Mouse (Mus musculus) myocyte (in vitro differentiated cells): ENCODE measurements at regions not wholly inside any gene's neighbourhood (a gene's known extent, or its start where the extent isn't known, plus 50 kb on each side); places are given as distances from the start of the nearest gene placed in this dataset.

Source experiments
- H3K27me3 ChIP-seq: one replicate; pipeline ENCODE4 v1.6.1; 2011; ENCODE audit not compliant: control insufficient read depth, insufficient read depth, insufficient read length
- H3K36me3 ChIP-seq: one replicate; pipeline ENCODE4 v1.6.1; 2011; ENCODE audit not compliant: control insufficient read depth, insufficient read depth
- H3K4me2 ChIP-seq: one replicate; pipeline ENCODE4 v1.6.1; 2011; ENCODE audit warnings: low read depth, control low read depth
- H3K4me3 ChIP-seq: one replicate; pipeline ENCODE4 v1.5.1; 2011; ENCODE audit warnings: mild to moderate bottlenecking, control low read depth, moderate library complexity
- H3K79me2 ChIP-seq: one replicate; pipeline ENCODE4 v1.6.1; 2011; ENCODE audit not compliant: control insufficient read depth, insufficient read depth
- H3ac ChIP-seq: one replicate; pipeline ENCODE4 v1.6.1; 2011; ENCODE audit not compliant: control insufficient read depth, insufficient read length
- CEBPB ChIP-seq: IDR thresholded peaks from 2 replicates; pipeline ENCODE4 v1.6.1; 2011; ENCODE audit warnings: mild to moderate bottlenecking, moderate library complexity; ENCODE audit not compliant: poor library complexity, insufficient read depth, severe bottlenecking
- E2F4 ChIP-seq: IDR thresholded peaks from one replicate; pipeline ENCODE4 v1.6.1; 2011; ENCODE audit warnings: mild to moderate bottlenecking, control low read depth, moderate library complexity; ENCODE audit not compliant: insufficient read depth
- MAX ChIP-seq: IDR thresholded peaks from one replicate; pipeline ENCODE4 v1.6.1; 2011; ENCODE audit warnings: low read depth, mild to moderate bottlenecking, control low read depth
- MYOD1 ChIP-seq, 3 experiments: IDR thresholded peaks; one replicate each; pipeline ENCODE4 v1.6.1; 2011; ENCODE audit warnings: control low read depth in 2 of 3, low read depth in 2 of 3, mild to moderate bottlenecking in 2 of 3, moderate library complexity in 1 of 3; ENCODE audit not compliant: insufficient read length in 2 of 3, control insufficient read depth in 1 of 3
- MYOG ChIP-seq, 3 experiments: IDR thresholded peaks; one replicate each; pipeline ENCODE4 v1.6.1; 2011; ENCODE audit warnings: control low read depth in 2 of 3, low read depth in 2 of 3, mild to moderate bottlenecking in 2 of 3; ENCODE audit not compliant: insufficient read length in 2 of 3, control insufficient read depth in 1 of 3, insufficient read depth in 1 of 3
- POLR2A ChIP-seq: IDR thresholded peaks from one replicate; pipeline ENCODE4 v1.6.1; 2011; ENCODE audit warnings: low read depth, mild to moderate bottlenecking, control low read depth, moderate library complexity; ENCODE audit not compliant: insufficient read length
- POLR2AphosphoS2 ChIP-seq: IDR thresholded peaks from one replicate; pipeline ENCODE4 v1.6.1; 2011; ENCODE audit warnings: low read depth, control low read depth; ENCODE audit not compliant: insufficient read length
- REST ChIP-seq: IDR thresholded peaks from one replicate; pipeline ENCODE4 v1.6.1; 2011; ENCODE audit warnings: mild to moderate bottlenecking, control low read depth, moderate library complexity; ENCODE audit not compliant: insufficient read depth, insufficient read length
- SRF ChIP-seq: IDR thresholded peaks from one replicate; pipeline ENCODE4 v1.6.1; 2011; ENCODE audit warnings: low read depth; ENCODE audit not compliant: control insufficient read depth, insufficient read length
- TCF12 ChIP-seq: IDR thresholded peaks from one replicate; pipeline ENCODE4 v1.6.1; 2011; ENCODE audit warnings: mild to moderate bottlenecking, control low read depth; ENCODE audit not compliant: poor library complexity, insufficient read depth, severe bottlenecking
- TCF3 ChIP-seq: IDR thresholded peaks from one replicate; pipeline ENCODE4 v1.6.1; 2011; ENCODE audit warnings: low read depth, control low read depth; ENCODE audit not compliant: insufficient read length
- USF1 ChIP-seq: IDR thresholded peaks from one replicate; pipeline ENCODE4 v1.6.1; 2011; ENCODE audit warnings: low read depth, mild to moderate bottlenecking, control low read depth, moderate library complexity

- H3K79me2 ChIP-seq: no peaks in the 10 kb centered on the region
- no peak overlapping the region for H3ac ChIP-seq
- H3K4me3 ChIP-seq: no peak overlapping the region
- H3K36me3 ChIP-seq: no peaks in the 10 kb centered on the region
- H3K27me3 ChIP-seq: no peaks in the 10 kb centered on the region
- no peak for TF ChIP-seq MAX
- no peak for TF ChIP-seq REST
- TF ChIP-seq SRF: no peak
- no peak for TF ChIP-seq TCF3
- no peak for TF ChIP-seq TCF12
- no peak for TF ChIP-seq CEBPB
- TF ChIP-seq USF1: no peak
- TF ChIP-seq E2F4: no peak
- no peak for TF ChIP-seq MYOG (IDR thresholded peaks at IDR 0.05; ENCODE audit: control insufficient read depth in 1 of 3, insufficient read depth in 1 of 3, insufficient read length in 2 of 3, low read depth in 2 of 3)
- no peak for TF ChIP-seq POLR2A
- no peak for TF ChIP-seq MYOD1 (IDR thresholded peaks at IDR 0.05; ENCODE audit: control insufficient read depth in 1 of 3, insufficient read length in 2 of 3, low read depth in 2 of 3)
- no peak for TF ChIP-seq POLR2AphosphoS2
- no peak overlapping the region for H3K4me2 ChIP-seq
These were observed 113.7 kb upstream of the Adgrl2 start for GRCm38 (mm10) chr3:149104080-149104479.

- H3K79me2 ChIP-seq: no peaks in the 10 kb centered on the region
- H3K4me3 ChIP-seq: no peak overlapping the region
- H3K4me2 ChIP-seq: no peak overlapping the region
- H3K27me3 ChIP-seq: no peaks in the 10 kb centered on the region
- no peak overlapping the region for H3ac ChIP-seq
- TF ChIP-seq SRF (no peak), E2F4 (no peak), USF1 (no peak), MYOG (IDR thresholded peaks at IDR 0.05; ENCODE audit: control insufficient read depth in 1 of 3, insufficient read depth in 1 of 3, insufficient read length in 2 of 3, low read depth in 2 of 3) (no peak), MYOD1 (IDR thresholded peaks at IDR 0.05; ENCODE audit: control insufficient read depth in 1 of 3, insufficient read length in 2 of 3, low read depth in 2 of 3) (no peak), POLR2AphosphoS2 (no peak), REST (no peak), TCF3 (no peak), TCF12 (no peak)
- no peaks in the 10 kb centered on the region for H3K36me3 ChIP-seq
These were observed 113.1 kb upstream of the Adgrl2 start for GRCm38 (mm10) chr3:149103469-149103868.

DNA sequence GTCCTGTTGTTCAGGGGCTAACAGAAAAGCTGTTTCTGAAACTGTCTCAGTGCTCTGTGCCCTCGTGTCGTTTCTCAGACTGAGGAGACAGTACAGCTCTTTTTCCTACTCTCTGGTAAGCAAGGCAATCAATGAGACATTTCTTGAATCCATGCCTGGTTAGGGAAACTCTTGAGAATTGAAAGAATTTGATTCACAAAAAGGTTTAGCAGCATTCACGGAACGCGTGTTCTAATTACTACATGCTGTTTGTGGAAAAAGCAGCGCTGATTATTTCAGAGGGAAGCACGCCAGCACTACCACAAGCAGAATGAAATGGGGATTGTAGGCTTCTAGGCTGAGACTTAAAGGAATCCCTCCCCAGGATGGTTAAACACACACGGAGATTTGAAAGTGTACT is 112.5 kb upstream of the Adgrl2 start:
- TF ChIP-seq MYOG (IDR thresholded peaks at IDR 0.05; ENCODE audit: control insufficient read depth in 1 of 3, insufficient read depth in 1 of 3, insufficient read length in 2 of 3, low read depth in 2 of 3) (no peak), USF1 (no peak), TCF12 (no peak), POLR2A (no peak), E2F4 (no peak), REST (no peak), TCF3 (no peak), CEBPB (no peak), SRF (no peak)
- H3K4me2 ChIP-seq: no peak overlapping the region

DNA sequence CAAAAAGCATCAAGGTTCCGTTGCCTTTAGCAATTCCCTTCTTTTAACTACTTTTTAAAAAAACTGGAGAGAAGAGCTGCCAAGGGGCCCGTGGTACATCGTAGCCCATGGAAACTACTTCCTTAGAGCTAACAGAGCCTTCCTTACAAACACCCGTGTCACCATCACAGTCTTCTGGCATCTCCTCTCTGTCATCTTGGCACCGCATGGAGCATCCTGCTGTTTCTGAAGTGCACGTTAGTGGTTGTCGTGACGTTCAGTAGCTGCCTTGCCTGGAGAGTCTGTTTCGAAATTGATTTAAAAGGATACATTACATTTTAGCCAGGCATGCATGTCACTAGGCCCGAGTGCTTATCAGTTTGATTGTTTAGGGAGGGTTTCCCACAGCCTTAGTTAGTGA is 111.4 kb upstream of the Adgrl2 start:
- TF ChIP-seq SRF: no peak
- TF ChIP-seq POLR2A: no peak
- TF ChIP-seq MYOD1 (IDR thresholded peaks at IDR 0.05; ENCODE audit: control insufficient read depth in 1 of 3, insufficient read length in 2 of 3, low read depth in 2 of 3): no peak
- H3K4me3 ChIP-seq: no peak overlapping the region
- no peaks in the 10 kb centered on the region for H3K27me3 ChIP-seq
- no peaks in the 10 kb centered on the region for H3K36me3 ChIP-seq
- H3ac ChIP-seq: no peak overlapping the region
- no peaks in the 10 kb centered on the region for H3K79me2 ChIP-seq
- no peak overlapping the region for H3K4me2 ChIP-seq

More for the DNA sequence above, 112.5 kb upstream of the Adgrl2 start:
- Histone ChIP-seq H3K36me3 (no peaks in the 10 kb centered on the region), H3K4me3 (no peak overlapping the region), H3K79me2 (no peaks in the 10 kb centered on the region), H3K27me3 (no peaks in the 10 kb centered on the region), H3ac (no peak overlapping the region)

GRCm38 (mm10) chr3:149098764-149099163 is 108.4 kb upstream of the Adgrl2 start:
- TF ChIP-seq MAX: no peak
- no peak for TF ChIP-seq MYOD1 (IDR thresholded peaks at IDR 0.05; ENCODE audit: control insufficient read depth in 1 of 3, insufficient read length in 2 of 3, low read depth in 2 of 3)
- TF ChIP-seq TCF3: no peak
- no peak for TF ChIP-seq E2F4
- no peak for TF ChIP-seq MYOG (IDR thresholded peaks at IDR 0.05; ENCODE audit: control insufficient read depth in 1 of 3, insufficient read depth in 1 of 3, insufficient read length in 2 of 3, low read depth in 2 of 3)
- TF ChIP-seq POLR2A: no peak
- no peak for TF ChIP-seq POLR2AphosphoS2
- no peak for TF ChIP-seq USF1
- no peak for TF ChIP-seq SRF
- no peak overlapping the region for H3ac ChIP-seq

More at GRCm38 (mm10) chr3:149098764-149099163, 108.4 kb upstream of the Adgrl2 start:
- Histone ChIP-seq H3K27me3 (no peaks in the 10 kb centered on the region), H3K4me2 (no peak overlapping the region), H3K79me2 (no peaks in the 10 kb centered on the region), H3K36me3 (no peaks in the 10 kb centered on the region), H3K4me3 (no peak overlapping the region)
